Mouse (Mus musculus) gastrocnemius, adult 18-20 months (tissue): ENCODE measurements around the gene Cfd. TPM values are rescaled to one million over a fixed set of nuclear protein-coding genes. Genes with fewer than 3 reads are reported as not detected.

Experiments used
- DNase-seq: peaks from one replicate; pipeline ENCODE4 v3.0.0; 2021; ENCODE audit warnings: low spot score
- total RNA-seq, 2 experiments: library from RNA; stranded (reverse); gene quantifications; 2 replicates each; pipeline ENCODE4 v1.2.3; 2021

Gene Cfd
- total RNA-seq, 2 experiments from 2014 or later, result 46.0 to 111 TPM

- peak; percentile 85 for DNase-seq
Observed at GRCm38 (mm10) chr10:79916808-79917531, 26.3 kb downstream of the Cfd start, which contains the start of gene Kiss1r. Kiss1r (plus strand) TSS chr10:79916971.

GRCm38 (mm10) chr10:79917532-79918100 lies 27.0 kb downstream of the Cfd start:
- no peak for DNase-seq

- DNase-seq, result no peak
Observed at GRCm38 (mm10) chr10:79918231-79919078, 27.8 kb downstream of the Cfd start.

GRCm38 (mm10) chr10:79919251-79919849 lies 28.7 kb downstream of the Cfd start:
- no peak for DNase-seq

GRCm38 (mm10) chr10:79920056-79920890 lies 29.6 kb downstream of the Cfd start:
- DNase-seq, result no peak

GRCm38 (mm10) chr10:79920958-79921535 lies 30.4 kb downstream of the Cfd start, which contains the start of gene R3hdm4:
R3hdm4 (minus strand) TSS chr10:79921208.
- DNase-seq, result no peak

GRCm38 (mm10) chr10:79921572-79921971 lies 30.9 kb downstream of the Cfd start:
- no peak for DNase-seq

- peak; percentile 95 for DNase-seq
Observed at GRCm38 (mm10) chr10:79924998-79925784, 34.5 kb downstream of the Cfd start.

GRCm38 (mm10) chr10:79925785-79926490 lies 35.3 kb downstream of the Cfd start:
- no peak for DNase-seq

GRCm38 (mm10) chr10:79926491-79927323 lies 36.1 kb downstream of the Cfd start, which contains the start of gene Arid3a:
Arid3a (plus strand) TSS chr10:79927043.
- DNase-seq, result peak; percentile 87

- DNase-seq, result peak; percentile 38
Observed at GRCm38 (mm10) chr10:79927324-79928029, 36.8 kb downstream of the Cfd start.

- no peak for DNase-seq
Observed at GRCm38 (mm10) chr10:79928030-79928694, 37.5 kb downstream of the Cfd start.

GRCm38 (mm10) chr10:79928907-79929701 lies 38.5 kb downstream of the Cfd start:
- DNase-seq, result no peak

GRCm38 (mm10) chr10:79929967-79930825 lies 39.5 kb downstream of the Cfd start:
- no peak for DNase-seq

- DNase-seq, result no peak
Observed at GRCm38 (mm10) chr10:79930826-79931186, 40.2 kb downstream of the Cfd start.
